Mouse (Mus musculus) hindbrain, postnatal 0 days (tissue): ENCODE measurements around the gene Eif3a. TPM values are rescaled to one million over a fixed set of nuclear protein-coding genes. Genes with fewer than 3 reads are reported as not detected.

Experiments used
- ATAC-seq: fragments of 200-750 bp; cut with Nextera tagmentation; 2 replicates; pipeline ENCODE4 v1.8.0; 2017; ENCODE audit warnings: mild to moderate bottlenecking, moderate TSS enrichment, moderate library complexity
- DNase-seq: peaks from one replicate; pipeline ENCODE4 v3.0.0-alpha.2; 2015; ENCODE audit warnings: low spot score
- H3K27ac ChIP-seq: fragments of 300-500 bp; sonication (generic); 2 replicates; pipeline ENCODE4 v1.5.1; 2014; ENCODE audit warnings: mild to moderate bottlenecking
- H3K27me3 ChIP-seq: fragments of 300-500 bp; sonication (generic); 2 replicates; pipeline ENCODE4 v1.6.1; 2014; ENCODE audit warnings: low read length, mixed read lengths; ENCODE audit not compliant: insufficient read depth
- H3K36me3 ChIP-seq: fragments of 300-500 bp; sonication (generic); 2 replicates; pipeline ENCODE4 v1.6.1; 2014; ENCODE audit warnings: low read length, mixed read lengths; ENCODE audit not compliant: insufficient read depth
- H3K4me1 ChIP-seq: fragments of 300-500 bp; sonication (generic); 2 replicates; pipeline ENCODE4 v1.6.1; 2014; ENCODE audit warnings: antibody characterized with exemption, low read length, mixed read lengths; ENCODE audit not compliant: insufficient read depth
- H3K4me2 ChIP-seq: fragments of 300-500 bp; sonication (generic); 2 replicates; pipeline ENCODE4 v1.6.1; 2014; ENCODE audit warnings: low read depth, mild to moderate bottlenecking, low read length, moderate library complexity, mixed read lengths
- H3K4me3 ChIP-seq: fragments of 300-500 bp; sonication (generic); 2 replicates; pipeline ENCODE4 v1.5.1; 2014; ENCODE audit warnings: low read length
- H3K9ac ChIP-seq: fragments of 300-500 bp; sonication (generic); replicated peaks from 2 replicates; pipeline ENCODE4 v1.6.1; 2014; ENCODE audit warnings: mild to moderate bottlenecking, low read length, moderate library complexity, mixed read lengths
- H3K9me3 ChIP-seq: fragments of 300-500 bp; sonication (generic); 2 replicates; pipeline ENCODE4 v1.6.1; 2016; ENCODE audit warnings: low read length, mixed read lengths
- CTCF ChIP-seq: IDR thresholded peaks from 2 replicates; pipeline ENCODE4 v1.5.1; 2016; ENCODE audit warnings: antibody characterized with exemption, control low read depth, low read depth
- WGBS: fragments of 180-500 bp; shearing (Covaris S2); extraction: QIAGEN DNeasy Blood & Tissue Kit; methylation state at CpG from one replicate; pipeline ENCODE4 v1.1.7; 2014; 5-methylcytosine and 5-hydroxymethylcytosine counted together
- polyA plus RNA-seq: library from polyadenylated mRNA; unstranded; fragments of >200 nt; fragmentation: Nextera tagmentation; extraction: Ambion mirVana; gene quantifications from 2 replicates; pipeline ENCODE4 v1.2.1, GENCODE M21; 2015
- total RNA-seq: library from RNA; depleted of rRNA; stranded (reverse); fragments of >200 nt; gene quantifications from 2 replicates; pipeline ENCODE4 v1.2.3, GENCODE M21; 2014

The Eif3a gene
- total and polyA plus RNA-seq, 2 experiments from 2014 or later: 68.4 to 95.5 TPM

- no peaks in the 10 kb centered on the region for H3K9me3 ChIP-seq
- no peak overlapping the region for H3K9ac ChIP-seq
- no peak overlapping the region for H3K4me2 ChIP-seq
- H3K27ac ChIP-seq: no peak overlapping the region
- WGBS: 79% methylated on average over 1 of the region's 1 CpGs
- H3K27me3 ChIP-seq: no peaks in the 10 kb centered on the region
- no peak for DNase-seq
- no peak for TF ChIP-seq CTCF
- H3K4me3 ChIP-seq: no peak overlapping the region
- no peaks in the 10 kb centered on the region for H3K4me1 ChIP-seq
- no peak for ATAC-seq
- no peaks in the 10 kb centered on the region for H3K36me3 ChIP-seq
These were observed 42.7 kb downstream of the Eif3a start for GRCm38 (mm10) chr19:60747801-60748200.

GRCm38 (mm10) chr19:60743767-60744547 is 46.5 kb downstream of the Eif3a start:
- ATAC-seq (no peak), DNase-seq (no peak)
- H3K9ac ChIP-seq: no peak overlapping the region
- no peaks in the 10 kb centered on the region for H3K36me3 ChIP-seq
- no peak overlapping the region for H3K4me2 ChIP-seq
- no peak overlapping the region for H3K27ac ChIP-seq
- H3K4me1 ChIP-seq: no peaks in the 10 kb centered on the region
- H3K4me3 ChIP-seq: no peak overlapping the region
- no peak for TF ChIP-seq CTCF
- 83% methylated on average over 5 of the region's 5 CpGs for WGBS
- no peaks in the 10 kb centered on the region for H3K9me3 ChIP-seq
- H3K27me3 ChIP-seq: no peaks in the 10 kb centered on the region

- H3K9me3 ChIP-seq: no peaks in the 10 kb centered on the region
These were observed 49.9 kb downstream of the Eif3a start for GRCm38 (mm10) chr19:60740560-60740959.

GRCm38 (mm10) chr19:60731966-60732365 is 58.5 kb downstream of the Eif3a start:
- TF ChIP-seq CTCF: no peak
- WGBS: 68% methylated on average over 1 of the region's 1 CpGs
- no peak for ATAC-seq

More at GRCm38 (mm10) chr19:60740560-60740959, 49.9 kb downstream of the Eif3a start:
- 55% methylated on average over 1 of the region's 1 CpGs for WGBS
- no peaks in the 10 kb centered on the region for H3K36me3 ChIP-seq
- no peaks in the 10 kb centered on the region for H3K4me1 ChIP-seq
- no peaks in the 10 kb centered on the region for H3K27me3 ChIP-seq
- H3K4me3 ChIP-seq: no peak overlapping the region
- no peak for TF ChIP-seq CTCF
- H3K27ac ChIP-seq: no peak overlapping the region
- DNase-seq (no peak), ATAC-seq (no peak)
- H3K9ac ChIP-seq: no peak overlapping the region
- H3K4me2 ChIP-seq: no peak overlapping the region

GRCm38 (mm10) chr19:60731299-60731698 is 59.2 kb downstream of the Eif3a start:
- Histone ChIP-seq H3K27me3 (no peaks in the 10 kb centered on the region), H3K4me2 (no peak overlapping the region), H3K27ac (no peak overlapping the region), H3K36me3 (no peaks in the 10 kb centered on the region), H3K9me3 (no peaks in the 10 kb centered on the region), H3K4me1 (no peaks in the 10 kb centered on the region), H3K4me3 (no peak overlapping the region), H3K9ac (no peak overlapping the region)
- WGBS: 65% methylated on average over 1 of the region's 1 CpGs
- ATAC-seq (no peak), DNase-seq (no peak)
- TF ChIP-seq CTCF: no peak

More at GRCm38 (mm10) chr19:60731966-60732365, 58.5 kb downstream of the Eif3a start:
- no peak overlapping the region for H3K27ac ChIP-seq
- H3K9me3 ChIP-seq: no peaks in the 10 kb centered on the region
- H3K9ac ChIP-seq: no peak overlapping the region
- no peak overlapping the region for H3K4me3 ChIP-seq
- no peaks in the 10 kb centered on the region for H3K27me3 ChIP-seq
- DNase-seq: no peak
- no peak overlapping the region for H3K4me2 ChIP-seq
- H3K4me1 ChIP-seq: no peaks in the 10 kb centered on the region
- no peaks in the 10 kb centered on the region for H3K36me3 ChIP-seq

GRCm38 (mm10) chr19:60730281-60730852 is 60.1 kb downstream of the Eif3a start:
- Histone ChIP-seq H3K27me3 (no peaks in the 10 kb centered on the region), H3K9me3 (no peaks in the 10 kb centered on the region), H3K4me2 (no peak overlapping the region), H3K4me3 (no peak overlapping the region), H3K36me3 (no peaks in the 10 kb centered on the region), H3K27ac (no peak overlapping the region), H3K9ac (no peak overlapping the region), H3K4me1 (no peaks in the 10 kb centered on the region)
- ATAC-seq (no peak), DNase-seq (peak; percentile 48)
- WGBS: 56% methylated on average over 2 of the region's 2 CpGs
- peak; percentile 66 for TF ChIP-seq CTCF

- DNase-seq: peak; percentile 53
- no peak overlapping the region for H3K4me3 ChIP-seq
- H3K9me3 ChIP-seq: no peaks in the 10 kb centered on the region
- ATAC-seq: no peak
- H3K9ac ChIP-seq: no peak overlapping the region
- no peaks in the 10 kb centered on the region for H3K36me3 ChIP-seq
- no peak overlapping the region for H3K4me2 ChIP-seq
- no peaks in the 10 kb centered on the region for H3K27me3 ChIP-seq
- no peaks in the 10 kb centered on the region for H3K4me1 ChIP-seq
- WGBS: 74% methylated on average over 2 of the region's 2 CpGs
- TF ChIP-seq CTCF: no peak
- no peak overlapping the region for H3K27ac ChIP-seq
These were observed 74.1 kb downstream of the Eif3a start for GRCm38 (mm10) chr19:60716381-60716780.
